Mouse (Mus musculus) cerebellum, adult 2 months (tissue): ENCODE measurements at regions not wholly inside any gene's neighbourhood (a gene's known extent, or its start where the extent isn't known, plus 50 kb on each side); places are given as distances from the start of the nearest gene placed in this dataset.

Source experiments
- DNase-seq, 2 experiments: peaks; one replicate each; pipeline ENCODE4 v3.0.0; 2021
- H3K27ac ChIP-seq: fragments of 200-500 bp; 2 replicates; pipeline ENCODE4 v1.5.1; 2012; ENCODE audit warnings: low read length, control low read depth, inconsistent platforms; ENCODE audit not compliant: insufficient read depth
- H3K27me3 ChIP-seq: fragments of 200-500 bp; 2 replicates; pipeline ENCODE4 v1.6.1; 2012; ENCODE audit warnings: inconsistent platforms, mild to moderate bottlenecking, low read length, moderate library complexity; ENCODE audit not compliant: control insufficient read depth, insufficient read depth
- H3K4me1 ChIP-seq: fragments of 200-500 bp; 2 replicates; pipeline ENCODE4 v1.6.1; 2011; ENCODE audit warnings: low read length; ENCODE audit not compliant: control insufficient read depth, insufficient read depth
- H3K4me3 ChIP-seq: fragments of 200-500 bp; replicated peaks from 2 replicates; pipeline ENCODE3; 2011; ENCODE audit warnings: mild to moderate bottlenecking, low read depth, low read length, control low read depth; ENCODE audit not compliant: insufficient read depth
- CTCF ChIP-seq: fragments of 200-500 bp; IDR thresholded peaks from 2 replicates; pipeline ENCODE4 v1.5.1; 2011; ENCODE audit warnings: low read depth, mild to moderate bottlenecking, control low read depth, low read length, moderate library complexity, borderline replicate concordance; ENCODE audit not compliant: insufficient read depth
- POLR2A ChIP-seq: fragments of 200-500 bp; IDR thresholded peaks from 2 replicates; pipeline ENCODE4 v1.6.1; 2011; ENCODE audit warnings: low read length, control low read depth, borderline replicate concordance; ENCODE audit not compliant: insufficient read depth
- WGBS: fragments of 180-500 bp; shearing (Covaris S2); methylation state at CpG from one replicate; pipeline ENCODE4 v1.1.7; 2018; 5-methylcytosine and 5-hydroxymethylcytosine counted together

DNA sequence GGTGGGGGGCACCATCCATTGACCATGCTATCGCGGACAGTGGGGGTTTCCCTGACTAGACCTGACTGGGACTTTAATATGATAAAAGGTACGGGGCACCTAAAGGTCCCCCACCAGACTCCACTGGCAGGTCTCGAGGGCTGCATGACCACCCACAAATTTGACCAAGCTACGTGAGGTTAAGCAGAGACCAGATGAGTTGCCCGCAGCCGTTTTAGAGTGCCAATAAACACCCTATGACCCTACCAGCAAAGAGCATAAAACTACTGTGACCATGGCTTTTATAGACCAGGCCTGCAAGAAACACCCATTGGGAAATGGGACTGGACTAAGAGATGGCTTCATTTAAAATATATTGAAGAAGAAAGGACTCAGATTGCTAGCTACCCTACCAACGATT is 96.7 kb upstream of the Fbxo11 start:
- 97% methylated on average over 8 of the region's 8 CpGs for WGBS
- Histone ChIP-seq H3K27ac (no peak overlapping the region), H3K4me1 (no peaks in the 10 kb centered on the region), H3K27me3 (no peaks in the 10 kb centered on the region), H3K4me3 (no peak overlapping the region)
- no peak for DNase-seq
- no peak for TF ChIP-seq CTCF
- no peak for TF ChIP-seq POLR2A

DNA sequence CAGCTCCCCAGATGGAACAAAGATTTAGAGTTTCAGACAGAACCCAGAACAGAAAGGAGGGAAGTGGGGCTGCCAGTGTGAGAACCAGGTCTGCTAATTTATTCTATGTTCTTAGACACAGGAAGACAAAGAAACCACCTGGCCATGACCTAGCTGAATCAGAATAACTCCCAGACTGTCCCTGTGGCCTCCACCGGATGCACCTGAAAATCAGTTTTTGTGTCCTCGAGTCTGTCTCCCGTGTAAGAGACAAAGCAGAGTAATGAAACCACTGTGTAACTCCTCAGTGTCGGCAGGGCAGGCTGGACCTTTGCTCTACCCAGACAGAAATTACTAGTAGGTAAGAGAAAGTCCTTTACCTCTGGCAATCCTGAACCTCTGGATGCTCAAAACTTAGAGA is 99.7 kb upstream of the Fbxo11 start:
- WGBS, result 77% methylated on average over 4 of the region's 4 CpGs
- Histone ChIP-seq H3K4me1 (no peaks in the 10 kb centered on the region), H3K27ac (no peak overlapping the region), H3K4me3 (no peak overlapping the region), H3K27me3 (no peaks in the 10 kb centered on the region)
- DNase-seq, result no peak
- no peak for TF ChIP-seq POLR2A

DNA sequence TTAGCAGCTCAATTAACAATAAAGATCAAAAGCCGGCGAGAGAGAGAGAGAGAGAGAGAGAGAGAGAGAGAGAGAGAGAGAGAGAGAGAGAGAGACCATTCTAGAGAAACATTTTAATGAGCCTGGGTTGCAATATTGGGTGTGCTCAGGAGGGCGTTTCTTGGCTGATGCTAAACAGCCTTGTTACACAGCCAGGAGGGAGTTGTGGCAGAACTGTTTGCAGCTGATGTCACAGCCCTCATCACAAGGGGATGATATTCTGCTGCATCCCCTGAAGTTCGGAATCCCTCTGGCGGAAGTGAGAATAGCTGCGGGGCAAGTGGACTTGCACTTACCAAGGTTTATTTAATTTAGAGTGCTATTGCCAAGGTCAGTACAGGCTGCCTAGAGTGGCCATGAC is 100.7 kb upstream of the Fbxo11 start:
- Histone ChIP-seq H3K27me3 (no peaks in the 10 kb centered on the region), H3K4me1 (no peaks in the 10 kb centered on the region), H3K27ac (no peak overlapping the region), H3K4me3 (no peak overlapping the region)
- no peak for TF ChIP-seq CTCF
- no peak for TF ChIP-seq POLR2A
- WGBS, result 72% methylated on average over 6 of the region's 6 CpGs
- no peak for DNase-seq

DNA sequence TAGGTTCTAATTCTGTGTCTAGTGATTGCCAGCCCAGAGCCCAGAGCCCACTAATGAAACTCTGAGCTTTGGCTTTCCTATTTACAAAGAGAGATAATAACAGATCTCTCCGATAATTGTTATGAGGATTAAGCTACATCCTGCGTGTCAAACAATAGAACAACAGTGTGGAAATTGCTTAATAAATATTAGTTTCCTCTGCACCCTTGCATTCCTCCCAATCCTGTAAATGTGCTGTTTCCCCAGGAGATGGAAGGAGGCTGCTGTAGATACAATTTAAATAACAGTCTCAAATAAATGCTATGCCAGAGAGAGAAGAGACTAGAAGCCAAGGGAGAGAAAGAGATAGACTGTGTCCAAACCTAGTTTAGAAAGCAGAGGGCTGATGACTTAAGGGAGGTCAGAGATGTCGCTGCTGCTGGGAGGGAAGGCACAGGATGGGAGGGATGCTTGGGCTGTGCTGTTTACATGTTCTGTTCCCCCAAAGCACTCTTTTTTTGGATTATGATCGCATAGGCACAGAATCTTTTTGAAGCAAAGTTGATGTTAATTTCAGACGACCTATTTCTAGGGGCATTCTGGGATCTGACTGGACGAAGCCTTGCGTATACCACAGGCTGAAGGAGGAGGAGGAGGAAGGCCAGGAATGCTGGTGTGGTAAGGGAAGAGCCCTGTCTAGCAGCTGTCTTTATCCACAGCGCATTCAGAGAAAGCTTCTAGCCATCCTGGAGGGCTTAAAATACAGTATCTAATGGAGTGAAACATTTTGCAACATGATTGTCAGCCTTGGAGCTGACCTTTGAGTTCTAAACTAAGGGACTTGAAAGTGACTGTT is 103.4 kb upstream of the Fbxo11 start:
- TF ChIP-seq POLR2A, result no peak
- TF ChIP-seq CTCF, result no peak
- no peak overlapping the region for H3K4me3 ChIP-seq
- WGBS, result 78% methylated on average over 8 of the region's 8 CpGs
- DNase-seq, result no peak
- H3K27ac ChIP-seq, result no peak overlapping the region
- H3K4me1 ChIP-seq, result no peaks in the 10 kb centered on the region
- H3K27me3 ChIP-seq, result no peaks in the 10 kb centered on the region

DNA sequence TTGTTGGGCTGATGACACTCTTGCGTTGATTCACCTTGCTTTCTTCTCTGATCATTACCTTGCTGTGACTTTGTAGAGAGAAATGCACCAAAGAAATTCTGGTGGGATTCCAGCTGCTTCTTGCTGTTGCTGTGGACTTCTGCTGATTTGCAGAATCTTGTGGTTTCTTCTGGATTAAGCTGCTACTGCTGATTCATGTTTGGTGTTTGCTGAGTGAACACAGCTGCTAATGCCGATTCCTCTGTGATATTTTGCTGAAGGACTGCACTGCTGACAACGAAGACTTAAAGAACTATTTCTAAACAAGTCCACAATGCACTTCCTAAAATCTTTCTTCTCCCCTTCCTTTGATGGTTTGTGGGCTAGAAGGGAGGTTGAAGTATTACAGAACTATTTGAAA is 106.5 kb upstream of the Fbxo11 start:
- no peaks in the 10 kb centered on the region for H3K4me1 ChIP-seq
- DNase-seq, result no peak
- H3K4me3 ChIP-seq, result no peak overlapping the region
- 90% methylated on average over 3 of the region's 3 CpGs for WGBS
- H3K27ac ChIP-seq, result no peak overlapping the region
- TF ChIP-seq CTCF, result no peak
- TF ChIP-seq POLR2A, result no peak
- H3K27me3 ChIP-seq, result no peaks in the 10 kb centered on the region

DNA sequence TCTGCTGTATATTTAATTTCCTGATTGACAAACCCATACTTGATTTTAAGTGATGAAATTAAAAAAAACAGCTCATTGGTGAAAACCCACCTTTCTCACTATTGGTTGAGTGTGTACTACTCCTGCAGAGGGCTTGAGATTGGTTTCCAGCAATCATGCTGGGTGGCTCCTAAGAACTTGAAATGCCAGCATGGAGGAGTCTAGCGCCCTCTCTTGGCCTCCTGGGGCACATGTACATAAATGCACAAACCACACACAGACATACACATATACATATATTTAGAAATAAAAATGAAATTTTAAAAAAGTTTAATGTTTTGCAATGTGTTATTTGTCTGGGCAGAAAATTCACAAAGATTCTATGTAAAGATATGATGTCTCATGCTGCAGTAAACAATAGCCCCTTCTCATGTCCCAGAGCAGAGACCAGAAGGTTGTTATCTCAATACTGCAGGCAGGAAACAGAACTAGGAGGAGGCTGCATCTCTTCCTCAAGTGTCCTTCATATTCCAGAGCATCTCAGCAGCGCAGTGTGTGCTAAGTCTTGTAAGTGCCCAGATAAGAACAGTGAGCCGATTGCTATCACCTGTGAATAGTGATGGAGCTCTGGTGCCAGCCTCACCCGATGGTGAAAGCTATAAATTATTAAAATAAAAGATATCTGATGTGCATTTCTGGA is 108.4 kb upstream of the Fbxo11 start:
- 85% methylated on average over 4 of the region's 4 CpGs for WGBS
- H3K4me1 ChIP-seq, result no peaks in the 10 kb centered on the region
- TF ChIP-seq CTCF (no peak), POLR2A (no peak)
- no peak overlapping the region for H3K4me3 ChIP-seq
- no peak for DNase-seq
- H3K27me3 ChIP-seq, result no peaks in the 10 kb centered on the region
- no peak overlapping the region for H3K27ac ChIP-seq

DNA sequence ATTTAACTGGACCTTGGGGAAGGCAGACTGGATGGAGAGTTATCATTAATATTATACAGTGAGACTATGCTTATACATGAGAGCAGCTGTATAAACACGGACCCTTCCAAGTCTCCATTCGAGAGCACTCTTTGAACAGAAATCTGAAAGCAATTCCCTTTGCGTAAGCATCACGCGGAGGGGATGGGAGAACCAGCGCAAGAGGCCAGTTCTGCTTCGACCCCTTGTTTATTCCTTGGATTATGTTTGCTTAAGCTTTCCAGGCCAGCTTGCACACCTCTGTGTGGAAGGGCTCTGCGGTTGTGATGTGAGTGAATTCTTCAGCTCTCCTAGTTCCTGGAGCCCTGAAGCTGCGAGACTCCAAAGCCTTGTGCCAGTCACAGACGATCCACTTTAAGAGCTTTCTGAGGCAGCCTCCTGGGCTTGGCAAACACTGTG is 109.2 kb upstream of the Fbxo11 start:
- Histone ChIP-seq H3K27ac (no peak overlapping the region), H3K4me3 (no peak overlapping the region), H3K27me3 (no peaks in the 10 kb centered on the region), H3K4me1 (no peaks in the 10 kb centered on the region)
- WGBS, result 71% methylated on average over 10 of the region's 10 CpGs
- TF ChIP-seq CTCF (no peak), POLR2A (no peak)
- DNase-seq, result no peak

DNA sequence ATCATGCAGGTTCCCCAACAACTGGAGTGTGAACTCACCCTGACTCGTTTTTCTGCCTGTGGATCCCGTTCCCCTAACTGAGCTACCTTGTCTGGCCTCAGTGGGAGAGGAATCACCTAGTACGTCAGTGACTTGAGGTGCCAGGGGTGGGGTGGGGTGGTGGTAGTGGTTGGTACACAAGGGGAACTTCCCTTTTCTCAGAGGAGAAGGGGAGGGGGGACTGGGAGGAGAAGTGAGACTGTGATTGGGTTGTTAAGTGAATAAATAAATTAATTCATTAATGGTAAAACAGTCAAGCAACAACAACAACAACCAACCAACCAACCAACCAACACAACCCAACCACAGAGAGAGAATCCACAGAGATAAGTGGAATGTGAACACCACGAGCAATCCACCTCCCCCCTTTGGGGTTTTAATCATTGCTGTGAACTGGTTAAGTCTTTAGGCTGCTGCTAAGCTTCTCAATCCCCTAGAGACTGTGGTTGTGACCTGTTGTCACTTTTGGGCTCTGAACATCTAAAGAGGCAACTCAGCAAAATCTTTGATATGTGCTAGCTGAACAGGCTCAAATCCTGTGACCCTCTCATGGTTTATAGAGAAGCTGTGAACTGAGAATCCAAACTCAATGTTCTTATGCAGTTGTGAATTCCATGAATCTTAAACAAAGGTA is 111.0 kb upstream of the Fbxo11 start:
- TF ChIP-seq CTCF (no peak), POLR2A (no peak)

More for the DNA sequence above, 111.0 kb upstream of the Fbxo11 start:
- H3K4me1 ChIP-seq, result no peaks in the 10 kb centered on the region
- DNase-seq, result no peak
- no peak overlapping the region for H3K27ac ChIP-seq
- H3K4me3 ChIP-seq, result no peak overlapping the region
- no peaks in the 10 kb centered on the region for H3K27me3 ChIP-seq
- 83% methylated on average over 4 of the region's 4 CpGs for WGBS
